Mouse (Mus musculus): ENCODE data around the gene Rhot2.

Gene Rhot2

GRCm38 (mm10) chr17:25844396-25844901 is at the start of gene Rhot2:
Rhot2 (minus strand) TSS chr17:25844851.
- DNase-seq (ENCODE audit: low read depth, low spot score), result peak; percentile 94

GRCm38 (mm10) chr17:25893975-25894617 is 49.4 kb upstream of the Rhot2 start:
- DNase-seq (ENCODE audit: low read depth, low spot score), result peak; percentile 76

GRCm38 (mm10) chr17:25888837-25889236 is 44.2 kb upstream of the Rhot2 start:
- no peak for DNase-seq (ENCODE audit: low read depth, low spot score)

GRCm38 (mm10) chr17:25887467-25887866 is 42.8 kb upstream of the Rhot2 start:
- no peak for DNase-seq (ENCODE audit: low read depth, low spot score)

- DNase-seq (ENCODE audit: low read depth, low spot score), result no peak
These were observed 42.2 kb upstream of the Rhot2 start for GRCm38 (mm10) chr17:25886806-25887205.

GRCm38 (mm10) chr17:25885636-25886035 is 41.0 kb upstream of the Rhot2 start:
- DNase-seq (ENCODE audit: low read depth, low spot score), result peak; percentile 39

GRCm38 (mm10) chr17:25883824-25884223 is 39.2 kb upstream of the Rhot2 start:
- DNase-seq (ENCODE audit: low read depth, low spot score), result no peak

GRCm38 (mm10) chr17:25883268-25883667 is 38.6 kb upstream of the Rhot2 start:
- no peak for DNase-seq (ENCODE audit: low read depth, low spot score)

GRCm38 (mm10) chr17:25882306-25882705 is 37.7 kb upstream of the Rhot2 start:
- no peak for DNase-seq (ENCODE audit: low read depth, low spot score)

- DNase-seq (ENCODE audit: low read depth, low spot score), result no peak
These were observed 37.0 kb upstream of the Rhot2 start for GRCm38 (mm10) chr17:25881691-25882090.

GRCm38 (mm10) chr17:25880913-25881641 is 36.4 kb upstream of the Rhot2 start:
- no peak for DNase-seq (ENCODE audit: low read depth, low spot score)

GRCm38 (mm10) chr17:25880196-25880910 is 35.7 kb upstream of the Rhot2 start, which contains the start of gene Wfikkn1:
Wfikkn1 (minus strand) TSS chr17:25880858.
- DNase-seq (ENCODE audit: low read depth, low spot score), result no peak

GRCm38 (mm10) chr17:25879750-25880149 is 35.1 kb upstream of the Rhot2 start:
- no peak for DNase-seq (ENCODE audit: low read depth, low spot score)

GRCm38 (mm10) chr17:25879261-25879660 is 34.6 kb upstream of the Rhot2 start:
- DNase-seq (ENCODE audit: low read depth, low spot score), result no peak

GRCm38 (mm10) chr17:25878611-25879180 is 34.0 kb upstream of the Rhot2 start:
- DNase-seq (ENCODE audit: low read depth, low spot score), result no peak

- DNase-seq (ENCODE audit: low read depth, low spot score), result no peak
These were observed 33.3 kb upstream of the Rhot2 start for GRCm38 (mm10) chr17:25877741-25878610.

GRCm38 (mm10) chr17:25877025-25877424 is 32.4 kb upstream of the Rhot2 start:
- DNase-seq (ENCODE audit: low read depth, low spot score), result no peak

- no peak for DNase-seq (ENCODE audit: low read depth, low spot score)
These were observed 31.8 kb upstream of the Rhot2 start for GRCm38 (mm10) chr17:25876347-25876915.

GRCm38 (mm10) chr17:25875171-25876136 is 30.8 kb upstream of the Rhot2 start:
- peak; percentile 94 for DNase-seq (ENCODE audit: low read depth, low spot score)

Measured in A20 (cell line).